Mouse (Mus musculus) G1E-ER4 (cell line): Measurements from ENCODE around the gene Sars2. TPM values are rescaled to one million over a fixed set of nuclear protein-coding genes. Genes with fewer than 3 reads are reported as not detected.

Experiments used
- GATA1 ChIP-seq: IDR thresholded peaks from one replicate; pipeline ENCODE4 v1.8.0; 2012; ENCODE audit warnings: low read length, inconsistent platforms
- polyA plus RNA-seq: library from polyadenylated mRNA; stranded (reverse); fragments of >175 nt; gene quantifications from 2 replicates; pipeline ENCODE4 v1.2.3, GENCODE M21; 2012

Sars2 gene
- polyA plus RNA-seq, 1 experiment, result 72.4 TPM

GRCm38 (mm10) chr7:28720753-28721537 lies 20.8 kb upstream of the Sars2 start:
- no peak for TF ChIP-seq GATA1

GRCm38 (mm10) chr7:28722079-28722478 lies 19.7 kb upstream of the Sars2 start:
- TF ChIP-seq GATA1, result no peak

DNA sequence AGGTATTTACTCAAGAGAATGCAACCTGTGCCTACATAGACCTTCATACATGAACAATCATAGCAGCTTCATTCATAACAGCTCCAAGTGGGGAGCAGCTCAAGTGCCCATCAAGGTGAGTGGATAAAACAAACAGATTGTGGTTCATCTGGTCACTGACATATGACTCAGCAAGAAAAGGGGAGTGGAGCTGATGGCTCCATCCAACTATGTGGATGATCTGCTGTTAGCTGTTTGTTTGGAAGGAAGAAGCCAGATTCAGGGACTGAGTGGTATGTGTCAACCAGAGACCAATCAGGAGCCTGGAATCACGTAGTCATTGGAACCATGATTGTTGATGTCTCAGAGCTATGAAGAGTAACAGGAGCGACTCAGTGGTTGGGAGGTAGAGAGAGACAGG lies 17.2 kb upstream of the Sars2 start:
- no peak for TF ChIP-seq GATA1

- no peak for TF ChIP-seq GATA1
Observed at GRCm38 (mm10) chr7:28726600-28726999, 15.2 kb upstream of the Sars2 start.

GRCm38 (mm10) chr7:28727649-28728340 lies 14.0 kb upstream of the Sars2 start:
- TF ChIP-seq GATA1, result no peak

- TF ChIP-seq GATA1, result no peak
Observed at GRCm38 (mm10) chr7:28732341-28733142, 9.2 kb upstream of the Sars2 start.

- TF ChIP-seq GATA1, result no peak
Observed at GRCm38 (mm10) chr7:28733211-28733610, 8.6 kb upstream of the Sars2 start.

DNA sequence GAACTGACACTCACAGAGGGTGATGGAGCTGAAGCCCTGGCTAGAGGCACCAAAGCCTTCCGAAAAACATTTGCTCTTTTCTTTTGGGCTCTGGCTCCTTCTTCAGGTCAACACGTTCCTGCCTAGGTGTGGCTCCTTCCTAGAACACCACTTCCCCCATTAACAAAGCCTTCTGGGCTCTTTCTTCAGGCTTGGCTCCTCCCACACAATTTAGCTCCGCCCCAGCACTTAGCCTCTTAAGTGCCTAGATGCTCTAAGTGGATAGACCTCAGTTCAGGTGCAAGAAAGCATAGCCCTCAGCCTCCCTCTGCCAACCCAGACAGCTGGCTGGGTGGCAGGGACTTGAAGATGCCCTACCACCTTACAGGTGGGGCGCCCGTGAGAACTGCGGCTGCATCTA lies 6.1 kb upstream of the Sars2 start:
- no peak for TF ChIP-seq GATA1

DNA sequence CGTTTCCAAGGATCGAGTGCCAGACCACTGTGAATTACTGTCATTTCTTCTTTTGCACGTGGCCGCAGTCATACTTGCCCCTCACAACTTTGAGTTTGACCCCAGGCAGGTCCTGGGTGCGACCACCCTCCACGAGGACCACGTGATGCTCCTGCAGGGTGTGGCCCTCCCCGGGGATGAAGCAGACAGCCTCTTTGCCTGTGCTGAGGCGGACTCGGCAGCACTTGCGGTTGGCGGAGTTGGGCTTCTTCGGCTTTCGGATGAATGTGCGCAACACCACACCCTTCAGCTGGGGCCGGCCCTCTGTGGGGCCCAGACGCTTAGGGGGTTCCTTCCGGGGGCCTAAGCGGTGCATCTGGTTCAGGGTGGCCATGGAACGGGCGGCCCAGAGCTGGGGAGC lies 2.0 kb upstream of the Sars2 start:
- TF ChIP-seq GATA1, result no peak

- no peak for TF ChIP-seq GATA1
Observed at GRCm38 (mm10) chr7:28740949-28741348, 843 bp upstream of the Sars2 start.

DNA sequence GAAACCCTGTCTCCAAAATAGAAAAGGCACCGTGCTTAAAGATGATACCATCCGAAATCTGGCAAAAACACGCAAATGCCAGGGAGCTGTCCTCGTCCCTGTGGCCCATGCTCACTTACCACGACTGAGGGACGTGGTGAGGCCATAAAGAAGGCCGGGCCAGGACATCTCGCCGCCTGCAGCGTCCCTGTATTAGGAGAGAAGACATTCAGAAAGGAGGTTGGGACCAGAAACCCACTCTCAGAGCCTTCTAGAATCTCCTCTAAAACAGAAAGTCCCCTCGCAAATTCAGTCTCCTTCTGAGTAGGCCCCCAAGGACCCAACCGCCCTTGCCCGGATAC lies 454 bp upstream of the Sars2 start:
- no peak for TF ChIP-seq GATA1

DNA sequence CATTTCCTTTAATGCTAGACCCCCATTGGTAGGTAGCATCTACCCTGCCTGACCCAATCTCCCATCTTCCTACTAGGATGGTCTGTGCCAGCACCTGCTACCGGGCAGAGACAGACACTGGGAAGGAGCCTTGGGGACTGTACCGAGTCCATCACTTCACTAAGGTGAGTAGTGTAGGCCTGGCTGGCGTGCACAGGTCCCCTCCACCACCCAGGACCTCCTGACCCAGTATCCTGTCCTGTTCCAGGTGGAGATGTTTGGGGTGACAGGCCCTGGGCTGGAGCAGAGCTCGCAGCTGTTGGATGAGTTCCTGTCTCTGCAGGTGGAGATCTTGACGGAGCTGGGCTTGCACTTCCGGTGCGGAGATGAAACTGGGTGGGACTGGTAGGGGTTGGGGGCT lies 8.1 kb downstream of the Sars2 start:
- TF ChIP-seq GATA1, result no peak

DNA sequence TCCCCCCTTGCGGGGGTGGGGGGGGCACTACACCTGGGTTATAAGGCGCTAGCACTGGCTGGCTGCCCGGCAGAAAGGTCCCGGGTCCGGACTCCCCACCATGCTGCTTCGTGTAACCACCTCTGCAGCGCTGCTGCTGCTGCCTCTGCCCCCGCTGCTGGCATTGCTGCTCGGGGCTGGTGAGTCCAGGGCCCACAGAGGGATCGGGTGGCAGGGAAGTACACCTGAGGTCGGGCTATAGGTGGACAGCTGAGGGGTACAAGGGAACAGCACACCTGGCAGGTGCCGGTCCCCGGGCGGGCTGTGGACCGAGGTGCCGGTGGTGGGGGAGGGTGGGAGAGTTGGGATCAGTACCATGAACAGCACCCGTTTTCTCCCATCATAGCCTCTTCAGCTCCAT lies 14.3 kb downstream of the Sars2 start, which contains the start of gene Ccer2:
Gene Ccer2, plus strand, starts transcription at position 96 of the 400 bp plus-strand sequence.
- TF ChIP-seq GATA1, result no peak

GRCm38 (mm10) chr7:28758623-28759022 lies 16.8 kb downstream of the Sars2 start:
- TF ChIP-seq GATA1, result no peak

GRCm38 (mm10) chr7:28761907-28762306 lies 20.1 kb downstream of the Sars2 start:
- no peak for TF ChIP-seq GATA1

GRCm38 (mm10) chr7:28765211-28765610 lies 23.4 kb downstream of the Sars2 start:
- TF ChIP-seq GATA1, result no peak

GRCm38 (mm10) chr7:28766173-28766879 lies 24.5 kb downstream of the Sars2 start, which contains the start of gene Sirt2:
Sirt2 (plus strand) TSS chr7:28766735.
- TF ChIP-seq GATA1, result no peak
